Mouse (Mus musculus) liver, embryonic 14.5 days (tissue): Measurements from ENCODE around the gene Ngly1. TPM values are rescaled to one million over a fixed set of nuclear protein-coding genes. Genes with fewer than 3 reads are reported as not detected.

Source experiments
- ATAC-seq: fragments of 200-750 bp; cut with Nextera tagmentation; 2 replicates; pipeline ENCODE4 v1.8.0; 2017; ENCODE audit warnings: moderate number of reproducible peaks, mild to moderate bottlenecking, moderate library complexity; ENCODE audit not compliant: insufficient read depth
- DNase-seq, 3 experiments: peaks; one replicate each; pipeline ENCODE4 v3.0.0-alpha.2; 2012 to 2013; ENCODE audit warnings: low read depth in 3 of 3, low spot score in 3 of 3
- H3K27ac ChIP-seq: fragments of 300-500 bp; sonication (generic); 2 replicates; pipeline ENCODE4 v1.5.1; 2014; ENCODE audit warnings: moderate library complexity, mild to moderate bottlenecking, control low read depth, inconsistent platforms
- H3K27me3 ChIP-seq: fragments of 300-500 bp; sonication (generic); 2 replicates; pipeline ENCODE4 v1.6.1; 2014; ENCODE audit warnings: mild to moderate bottlenecking, low read length, moderate library complexity; ENCODE audit not compliant: control insufficient read depth, insufficient read depth
- H3K36me3 ChIP-seq: fragments of 300-500 bp; sonication (generic); replicated peaks from 2 replicates; pipeline ENCODE4 v1.6.1; 2014; ENCODE audit warnings: low read depth; ENCODE audit not compliant: control insufficient read depth, insufficient read depth
- H3K4me1 ChIP-seq, 2 experiments: fragments of 200-500 bp in 1 of 2; fragments of 300-500 bp in 1 of 2; sonication (generic) in 1 of 2; replicated peaks; 2 replicates each; pipeline ENCODE4 v1.6.1; 2012 to 2014; ENCODE audit warnings: antibody characterized with exemption in 1 of 2, inconsistent platforms in 1 of 2, low read length in 1 of 2; ENCODE audit not compliant: control insufficient read depth in 2 of 2, insufficient read depth in 2 of 2
- H3K4me2 ChIP-seq: fragments of 300-500 bp; sonication (generic); 2 replicates; pipeline ENCODE4 v1.6.1; 2014; ENCODE audit warnings: low read depth, mild to moderate bottlenecking, control low read depth, moderate library complexity
- H3K4me3 ChIP-seq, 2 experiments: fragments of 200-500 bp in 1 of 2; fragments of 300-500 bp in 1 of 2; sonication (generic) in 1 of 2; 2 replicates each; pipeline ENCODE4 v1.5.1; 2012 to 2014; ENCODE audit warnings: low read depth in 2 of 2, low read length in 2 of 2, mild to moderate bottlenecking in 2 of 2, control low read depth in 1 of 2, inconsistent platforms in 1 of 2, moderate library complexity in 1 of 2; ENCODE audit not compliant: insufficient read depth in 1 of 2
- H3K9ac ChIP-seq: fragments of 300-500 bp; sonication (generic); replicated peaks from 2 replicates; pipeline ENCODE4 v1.6.1; 2014; ENCODE audit warnings: mild to moderate bottlenecking, control low read depth, moderate library complexity
- H3K9me3 ChIP-seq: fragments of 300-500 bp; sonication (generic); 2 replicates; pipeline ENCODE4 v1.6.1; 2016; ENCODE audit warnings: low read length, mixed read lengths; ENCODE audit not compliant: control insufficient read depth
- CTCF ChIP-seq: IDR thresholded peaks from 2 replicates; pipeline ENCODE4 v1.5.1; 2016; ENCODE audit warnings: antibody characterized with exemption, low read depth, control low read depth
- EP300 ChIP-seq: IDR thresholded peaks from 2 replicates; pipeline ENCODE4 v1.6.1; 2016; ENCODE audit warnings: antibody characterized with exemption, low read depth
- WGBS: fragments of 180-500 bp; shearing (Covaris S2); extraction: QIAGEN DNeasy Blood & Tissue Kit; methylation state at CpG from one replicate; pipeline ENCODE4 v1.1.7; 2014; ENCODE audit not compliant: insufficient replicate concordance; 5-methylcytosine and 5-hydroxymethylcytosine counted together
- polyA plus RNA-seq, 2 experiments: library from polyadenylated mRNA; depleted of rRNA in 1 of 2; stranded (reverse) in 1 of 2; unstranded in 1 of 2; fragments of >200 nt; fragmentation: Nextera tagmentation in 1 of 2; extraction: Ambion mirVana in 1 of 2; gene quantifications; 2 replicates each; pipeline versions ENCODE4 v1.2.1 to v1.2.3; 2012 to 2014

Ngly1 gene
- polyA plus RNA-seq, 2 experiments = 6.9 to 21.7 TPM

DNA sequence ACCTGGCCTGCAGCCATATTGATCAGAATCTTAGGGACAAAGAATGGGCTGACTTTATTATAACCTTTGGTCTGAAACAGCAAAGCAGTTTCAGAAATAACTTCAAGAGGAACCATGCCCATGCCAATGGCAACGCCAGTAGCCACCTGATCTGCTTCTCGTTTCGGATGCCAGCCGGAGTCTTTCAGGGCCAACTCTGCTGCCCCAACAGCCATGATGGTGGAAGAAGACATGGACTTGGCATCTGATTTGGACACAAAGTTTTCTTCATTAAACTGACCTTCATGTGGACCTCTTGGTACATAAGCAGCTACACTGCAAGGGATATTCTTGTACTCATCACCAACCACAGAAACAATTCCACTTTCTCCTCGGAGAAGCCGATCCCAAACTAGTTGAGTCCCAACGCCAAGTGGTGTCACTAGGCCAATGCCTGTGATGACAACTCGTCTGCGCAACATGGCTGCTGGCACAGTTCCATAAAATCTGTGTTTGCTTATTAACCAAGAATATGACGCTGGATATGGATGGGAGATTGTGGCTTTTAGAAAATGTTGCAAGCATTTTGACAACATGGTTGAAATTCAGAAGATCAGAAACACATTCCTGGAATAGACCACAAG is 6.8 kb upstream of the Ngly1 start:
- no peaks in the 10 kb centered on the region for H3K27me3 ChIP-seq
- H3K36me3 ChIP-seq = no peaks in the 10 kb centered on the region; the same call in 1 of the 2 replicates
- TF ChIP-seq EP300 (no peak), CTCF (no peak)
- no peak for DNase-seq
- H3K4me3 ChIP-seq = peak overlapping the region; percentile 68 to 95
- 91% methylated on average over 10 of the region's 10 CpGs for WGBS
- peaks cover 25 to 35% of the 10 kb centered on the region in 2 experiments for H3K4me1 ChIP-seq
- ATAC-seq = no peak
- no peaks in the 10 kb centered on the region for H3K9me3 ChIP-seq
- peak overlapping the region; percentile 75 for H3K27ac ChIP-seq
- peak overlapping the region; percentile 63 for H3K4me2 ChIP-seq
- peak overlapping the region; percentile 81 for H3K9ac ChIP-seq

DNA sequence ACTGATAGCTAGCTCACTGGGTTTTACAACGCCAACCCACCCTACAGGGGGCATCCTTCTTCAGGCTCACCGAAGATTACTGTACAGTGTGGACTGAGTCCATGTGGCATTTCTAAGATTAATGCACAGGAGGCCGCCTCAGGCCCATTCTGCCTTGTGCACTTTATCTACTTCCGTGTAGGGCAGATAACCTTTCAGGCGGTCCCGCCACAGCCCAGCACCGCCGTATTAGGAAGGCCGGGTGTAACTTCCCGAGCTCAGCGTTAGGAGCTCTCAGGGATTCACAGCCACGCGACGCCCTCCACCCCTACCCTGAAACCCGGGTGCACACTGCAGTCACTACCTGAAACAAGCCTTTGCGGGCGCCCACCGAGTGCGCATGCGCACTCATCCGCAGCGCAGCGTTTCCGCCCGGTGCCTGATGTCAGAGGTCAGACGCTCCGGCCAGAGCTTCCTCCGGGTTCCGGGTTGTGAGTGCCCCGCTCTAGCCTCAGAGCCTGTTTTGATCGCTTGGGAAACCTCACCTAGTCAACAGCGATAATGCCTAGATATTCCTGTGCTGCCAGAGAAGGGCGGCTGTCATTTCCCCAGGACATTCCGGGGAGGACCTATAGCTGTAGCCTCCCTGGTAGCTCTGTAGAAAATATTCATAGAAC is 6.0 kb upstream of the Ngly1 start:
- Histone ChIP-seq H3K4me1 (peaks cover 25 to 37% of the 10 kb centered on the region in 2 experiments), H3K9ac (peak overlapping the region; percentile 81), H3K4me3 (peak overlapping the region; percentile 68 to 95), H3K9me3 (no peaks in the 10 kb centered on the region), H3K36me3 (no peaks in the 10 kb centered on the region; the same call in 1 of the 2 replicates), H3K27ac (peak overlapping the region; percentile 75), H3K4me2 (peak overlapping the region; percentile 63), H3K27me3 (no peaks in the 10 kb centered on the region)
- DNase-seq = peak; percentile 70 to 73 (median 71)
- under 1% methylated on average over 34 of the region's 34 CpGs for WGBS
- ATAC-seq = peak; percentile 88
- TF ChIP-seq EP300 (peak; percentile 25; the same call in 1 of the 2 replicates), CTCF (peak; percentile 57)

DNA sequence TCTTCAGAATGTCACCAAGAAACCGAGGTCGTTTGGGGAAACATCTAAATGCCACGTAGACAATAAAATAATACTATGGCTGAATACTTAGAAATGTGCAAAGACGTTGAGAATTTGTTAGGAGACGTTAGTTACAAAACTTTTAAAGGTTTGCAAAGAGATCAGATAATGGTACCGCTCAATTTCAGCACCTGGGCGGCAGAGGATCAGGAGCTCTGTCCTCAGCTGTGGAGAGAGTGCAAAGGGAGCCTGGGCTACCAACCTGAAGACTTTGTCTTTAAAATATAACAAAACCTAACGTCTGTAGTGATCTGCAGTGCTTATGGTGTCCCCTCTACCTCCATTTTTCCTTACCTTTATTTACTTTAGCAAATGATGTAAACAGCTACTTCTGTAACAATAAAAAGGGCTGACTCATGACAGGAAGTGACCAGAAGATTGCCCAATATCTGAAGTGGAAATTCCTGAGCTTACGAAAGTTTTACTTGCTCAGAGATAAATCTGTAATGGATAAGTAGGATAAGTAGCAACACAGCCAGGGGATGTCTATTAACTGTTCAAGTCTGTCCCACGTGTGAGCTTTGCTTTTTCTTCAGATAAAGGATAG is 5.4 kb upstream of the Ngly1 start:
- TF ChIP-seq EP300 (no peak; the same call in 1 of the 2 replicates), CTCF (no peak)
- WGBS = 2% methylated on average over 10 of the region's 10 CpGs
- H3K36me3 ChIP-seq = no peaks in the 10 kb centered on the region; the same call in 1 of the 2 replicates
- H3K4me2 ChIP-seq = peak overlapping the region; percentile 63
- peak overlapping the region; percentile 68 to 95 for H3K4me3 ChIP-seq
- ATAC-seq (peak; percentile 50), DNase-seq (peak; percentile 50 to 73 (median 59))
- H3K27ac ChIP-seq = peak overlapping the region; percentile 75
- peak overlapping the region; percentile 81 for H3K9ac ChIP-seq
- H3K9me3 ChIP-seq = no peaks in the 10 kb centered on the region
- no peaks in the 10 kb centered on the region for H3K27me3 ChIP-seq
- peaks cover 31 to 40% of the 10 kb centered on the region in 2 experiments for H3K4me1 ChIP-seq

DNA sequence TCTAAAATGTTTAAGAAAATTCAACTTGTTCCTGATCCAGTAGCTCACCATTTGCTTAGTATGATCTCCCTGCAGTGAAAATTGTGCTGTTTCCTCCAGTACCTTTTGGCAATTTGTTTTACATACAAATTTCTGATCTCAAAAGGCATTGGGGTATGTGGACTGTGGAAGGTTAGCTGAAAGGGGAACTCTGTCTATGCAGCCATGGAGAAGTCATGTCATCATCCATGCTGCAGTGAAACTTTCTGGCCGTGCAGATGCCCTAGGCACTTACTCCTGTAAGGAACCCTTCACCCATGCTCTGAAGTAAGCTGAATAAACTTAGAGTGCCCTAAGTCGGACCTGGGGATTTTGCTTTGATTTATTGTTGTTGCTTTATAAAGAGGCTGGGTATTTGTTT is 4.7 kb upstream of the Ngly1 start:
- Histone ChIP-seq H3K4me3 (peak overlapping the region; percentile 24 to 68; a peak in 3 of 4 replicates), H3K9me3 (no peaks in the 10 kb centered on the region), H3K36me3 (no peaks in the 10 kb centered on the region; the same call in 1 of the 2 replicates), H3K4me1 (peaks cover 33 to 39% of the 10 kb centered on the region in 2 experiments), H3K27ac (peak overlapping the region; percentile 75), H3K27me3 (no peaks in the 10 kb centered on the region), H3K4me2 (peak overlapping the region; percentile 63), H3K9ac (peak overlapping the region; percentile 81)
- WGBS = 40% methylated on average over 2 of the region's 2 CpGs
- no peak for DNase-seq
- no peak for TF ChIP-seq EP300
- no peak for TF ChIP-seq CTCF
- no peak for ATAC-seq

DNA sequence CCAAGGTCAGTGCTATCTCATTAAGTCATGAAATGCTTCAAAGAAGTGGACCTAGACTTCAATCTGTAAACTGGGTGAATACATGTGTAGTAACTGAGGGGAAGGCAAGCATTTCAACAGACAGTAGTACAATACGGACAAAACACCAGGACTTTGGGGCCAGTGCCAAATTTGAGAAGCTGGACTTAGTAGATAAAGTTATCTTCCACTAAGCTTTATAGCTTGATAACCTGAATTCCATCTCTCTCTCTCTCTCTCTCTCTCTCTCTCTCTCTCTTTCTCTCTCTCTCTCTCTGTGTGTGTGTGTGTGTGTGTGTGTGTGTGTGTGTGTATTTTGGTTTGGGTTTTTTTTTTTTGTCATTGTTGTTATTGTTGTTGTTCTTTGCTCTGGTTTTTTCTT is 4.0 kb upstream of the Ngly1 start:
- H3K27me3 ChIP-seq = no peaks in the 10 kb centered on the region
- H3K9me3 ChIP-seq = no peaks in the 10 kb centered on the region
- TF ChIP-seq CTCF (no peak), EP300 (peak; percentile 89)
- H3K4me1 ChIP-seq = peaks cover 37 to 39% of the 10 kb centered on the region in 2 experiments
- H3K27ac ChIP-seq = peak overlapping the region; percentile 41
- H3K4me2 ChIP-seq = peak overlapping the region; percentile 62
- WGBS = 12% methylated on average over 1 of the region's 1 CpGs
- H3K36me3 ChIP-seq = no peaks in the 10 kb centered on the region; the same call in 1 of the 2 replicates
- H3K9ac ChIP-seq = no peak overlapping the region; the same call in 1 of the 2 replicates
- H3K4me3 ChIP-seq = no peak overlapping the region
- DNase-seq (peak; percentile 69 to 79 (median 76)), ATAC-seq (0 out of 2 replicates have a peak, but pooled peaks have one; percentile 1)
